ENCODE assay signal across 9 mouse cellular contexts in genomic region chr9:22188025-22188611, GRCm38 (mm10). TPM values are rescaled to one million over a fixed set of nuclear protein-coding genes. Genes with fewer than 3 reads are reported as not detected.
A peak's percentile ranks its signal among the peaks of the same experiment; 100 is the strongest.
DNase-seq lines count a peak whose midpoint lies in the region; ATAC-seq and TF ChIP-seq lines count a peak whose summit lies in the region.
"Had no signal": no experiment of that assay in that cellular context is flagged by ENCODE, and none has a peak within 500 bp of the region (broad histone marks: within the 10 kb centered on the region; RNA-seq: fewer than 3 reads in every experiment).

Gene Zfp872, plus strand, starts transcription at chr9:22188090.

- no peak within 1 kb of the TSS for H3K9ac ChIP-seq in liver, embryonic 13.5 days
- peak within 1 kb of the TSS; percentile 28; the same call in 1 of the 2 replicates for H3K9ac ChIP-seq in neural tube, embryonic 14.5 days (replicated peaks; ENCODE audit: low read depth, low read length)

- H3K4me1 ChIP-seq in kidney, adult 2 months (ENCODE audit: control insufficient read depth, insufficient read depth, low read length): no peaks in the 10 kb centered on the region
- 0 out of 2 replicates have a peak, but pooled peaks cover 6% of the 10 kb centered on the region for H3K4me1 ChIP-seq in liver, embryonic 13.5 days (replicated peaks)
- H3K4me1 ChIP-seq in neural tube, embryonic 14.5 days (ENCODE audit: control insufficient read depth, insufficient read depth, low read length): no peaks in the 10 kb centered on the region

- H3K4me3 ChIP-seq in kidney, adult 2 months (ENCODE audit: insufficient read depth, low read depth, low read length): peak within 1 kb of the TSS; percentile 35; the same call in 1 of the 2 replicates
- H3K4me3 ChIP-seq in liver, embryonic 13.5 days (replicated peaks): peak within 1 kb of the TSS; percentile 37
- peak within 1 kb of the TSS; percentile 36 for H3K4me3 ChIP-seq in neural tube, embryonic 14.5 days (ENCODE audit: low read depth, low read length)

- no peaks in the 10 kb centered on the region for H3K36me3 ChIP-seq in kidney, adult 2 months (ENCODE audit: control insufficient read depth, insufficient read depth, low read length)
- no peaks in the 10 kb centered on the region for H3K36me3 ChIP-seq in liver, embryonic 13.5 days
- no peaks in the 10 kb centered on the region for H3K36me3 ChIP-seq in neural tube, embryonic 14.5 days (ENCODE audit: control insufficient read depth, insufficient read depth, low read length)

- no peak within 1 kb of the TSS for H3K27ac ChIP-seq in kidney, adult 2 months (ENCODE audit: insufficient read depth, low read depth, low read length)
- no peak within 1 kb of the TSS for H3K27ac ChIP-seq in liver, embryonic 13.5 days
- no peak within 1 kb of the TSS for H3K27ac ChIP-seq in neural tube, embryonic 14.5 days (ENCODE audit: low read depth, low read length)
- H3K27ac ChIP-seq: macrophage had no signal

- H3K9me3 ChIP-seq in liver, embryonic 13.5 days (replicated peaks): peaks cover 19% of the 10 kb centered on the region; the same call in 1 of the 2 replicates
- H3K9me3 ChIP-seq in neural tube, embryonic 14.5 days (ENCODE audit: control insufficient read depth, low read length): no peaks in the 10 kb centered on the region

- DNase-seq in layer of hippocampus, postnatal 10 days (ENCODE audit: low spot score in 2 of 2): peak; percentile 39 to 59
- DNase-seq in layer of hippocampus, adult 9-11 months: no peak
- DNase-seq in embryo, embryonic 11.5 days (ENCODE audit: low read depth, low spot score): peak; percentile 42
- peak; percentile 3 for DNase-seq in heart, adult 8-10 months (ENCODE audit: low spot score)
- DNase-seq in kidney, adult 2 months: peak; percentile 46
- no peak for DNase-seq in liver, embryonic 13.5 days
- peak; percentile 17 to 52 for DNase-seq in urinary bladder, postnatal 36 days (ENCODE audit: low spot score in 2 of 2)

- no peak for ATAC-seq in liver, embryonic 13.5 days (ENCODE audit: low read depth)
- peak; percentile 82 for ATAC-seq in neural tube, embryonic 14.5 days (ENCODE audit: low read depth)

- 19% methylated on average over 43 of the region's 43 CpGs for WGBS in kidney, adult 2 months
- WGBS in liver, embryonic 13.5 days (ENCODE audit: insufficient replicate concordance): 12% methylated on average over 43 of the region's 43 CpGs
- WGBS in neural tube, embryonic 14.5 days: 15% methylated on average over 43 of the region's 43 CpGs

- H3K4me2 ChIP-seq in liver, embryonic 13.5 days: peak within 1 kb of the TSS; percentile 57
- peak within 1 kb of the TSS; percentile 60 for H3K4me2 ChIP-seq in neural tube, embryonic 14.5 days (ENCODE audit: low read depth, low read length)

- no peak for TF ChIP-seq CTCF in kidney, adult 2 months (conservative IDR thresholded peaks at IDR 0.05; ENCODE audit: insufficient read depth, insufficient read length, low read depth, low read length)

- H3K27me3 ChIP-seq in kidney, adult 2 months (replicated peaks; ENCODE audit: control insufficient read depth, insufficient read depth, low read length): peaks cover 2% of the 10 kb centered on the region; the same call in 1 of the 2 replicates
- H3K27me3 ChIP-seq in liver, embryonic 13.5 days: peaks cover 21% of the 10 kb centered on the region
- H3K27me3 ChIP-seq in neural tube, embryonic 14.5 days (ENCODE audit: control insufficient read depth, insufficient read depth, low read length): no peaks in the 10 kb centered on the region

- no peak for TF ChIP-seq POLR2A in kidney, adult 2 months (IDR thresholded peaks at IDR 0.05; ENCODE audit: low read depth, low read length)

RNA-seq across cellular contexts. Expression of gene Zfp872, which starts in this region (rescaled TPM):
- total RNA-seq in layer of hippocampus, postnatal 10 days (2021): under 1 TPM; 0.25 to 0.62 TPM
- total RNA-seq in heart, adult 8-10 months (2022): under 1 TPM in 3 of 4 experiments, not detected in 1; 0.09 to 0.16 (median 0.16) TPM
- polyA plus RNA-seq in kidney, adult 2 months (2012; rRNA removed): not detected in 2 replicates
- not detected in 2 replicates for polyA plus RNA-seq in liver, embryonic 13.5 days (2015; fragmentation: Nextera tagmentation; extraction: Ambion mirVana)
- polyA plus RNA-seq in neural tube, embryonic 14.5 days (2014; fragmentation: Nextera tagmentation; extraction: Ambion mirVana): 0.17 and 0.67 TPM in 2 replicates
- polyA plus RNA-seq: macrophage had no signal

Comparison
In these comparisons a context has a peak if more than half of its experiments do, and no peak if none do; other contexts are left out.
1. Peak in DNase-seq in layer of hippocampus, postnatal 10 days; RNA of the gene not detected or under 1 TPM.
2. Peak in DNase-seq in heart, adult 8-10 months; RNA of the gene not detected or under 1 TPM.
3. Peak in DNase-seq and H3K4me3 ChIP-seq in kidney, adult 2 months; RNA of the gene not detected or under 1 TPM.
4. Peak in ATAC-seq, H3K4me3 ChIP-seq, H3K9ac ChIP-seq and H3K4me2 ChIP-seq in neural tube, embryonic 14.5 days; RNA of the gene not detected or under 1 TPM.
5. DNase-seq: peak in embryo, embryonic 11.5 days (single experiment) and urinary bladder, postnatal 36 days (2 of 2); none in layer of hippocampus, adult 9-11 months (single experiment) and liver, embryonic 13.5 days (single experiment).
6. Peak in every context shown above with its lines, with median percentiles within 50 percentile points of each other: H3K4me3 ChIP-seq.